Mouse (Mus musculus) cerebellum, adult 8-10 months (tissue): Measurements from ENCODE around the gene Ginm1.
"Not testable (repeated sequence)": the region's sequence is repeated elsewhere in the genome, so short reads cannot be mapped to it uniquely, and the experiment has no call there.

Source experiments
- DNase-seq: peaks from one replicate; pipeline ENCODE4 v3.0.0; 2022

The Ginm1 gene

DNA sequence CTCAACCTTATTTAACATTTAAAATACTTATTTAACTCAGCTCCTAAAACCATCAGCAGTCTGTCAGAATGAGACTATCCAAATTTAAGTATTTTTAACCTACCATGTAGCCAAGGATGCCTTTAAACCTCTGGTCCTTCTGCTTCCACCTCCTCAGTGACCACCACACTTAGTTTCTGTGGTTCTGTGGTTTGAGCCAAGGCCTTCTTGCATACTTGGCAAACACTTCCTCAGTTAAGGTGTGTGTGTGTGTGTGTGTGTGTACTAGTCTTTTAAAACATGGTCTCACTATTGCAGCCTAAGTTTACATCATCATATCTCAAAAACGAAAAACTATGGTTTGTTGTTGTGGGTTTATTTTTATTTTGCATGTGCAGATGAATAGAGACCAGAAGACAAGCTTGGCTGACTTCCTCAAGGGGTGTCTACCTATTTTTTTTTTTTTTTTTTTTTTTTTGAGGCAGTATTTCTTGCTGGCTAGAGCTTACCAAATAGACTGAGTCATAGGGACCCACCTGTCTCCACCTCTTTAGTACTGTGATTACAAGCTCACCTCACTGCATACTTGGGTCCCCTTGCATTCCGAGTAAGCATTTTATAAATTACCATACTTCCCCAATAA lies 10.0 kb upstream of the Ginm1 start:
- no peak for DNase-seq

DNA sequence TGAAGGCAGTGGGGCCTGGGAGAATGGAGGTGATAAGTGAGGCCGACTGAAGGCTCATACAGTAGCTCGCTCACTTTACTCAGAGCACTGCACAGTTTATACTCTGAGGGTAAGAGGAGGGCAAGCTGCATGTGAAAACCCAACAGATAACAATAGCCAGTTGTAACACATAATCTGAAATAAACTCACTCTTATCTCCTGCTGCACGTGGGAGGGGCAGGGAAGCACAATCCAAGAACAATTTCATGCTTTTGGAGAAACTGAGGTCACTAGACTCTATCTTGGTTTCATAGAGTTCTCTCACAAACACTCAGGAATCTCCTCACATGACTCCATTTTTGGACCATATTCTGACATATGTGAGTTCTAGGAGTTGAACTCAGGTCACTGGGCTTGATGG lies 8.6 kb upstream of the Ginm1 start:
- no peak for DNase-seq

DNA sequence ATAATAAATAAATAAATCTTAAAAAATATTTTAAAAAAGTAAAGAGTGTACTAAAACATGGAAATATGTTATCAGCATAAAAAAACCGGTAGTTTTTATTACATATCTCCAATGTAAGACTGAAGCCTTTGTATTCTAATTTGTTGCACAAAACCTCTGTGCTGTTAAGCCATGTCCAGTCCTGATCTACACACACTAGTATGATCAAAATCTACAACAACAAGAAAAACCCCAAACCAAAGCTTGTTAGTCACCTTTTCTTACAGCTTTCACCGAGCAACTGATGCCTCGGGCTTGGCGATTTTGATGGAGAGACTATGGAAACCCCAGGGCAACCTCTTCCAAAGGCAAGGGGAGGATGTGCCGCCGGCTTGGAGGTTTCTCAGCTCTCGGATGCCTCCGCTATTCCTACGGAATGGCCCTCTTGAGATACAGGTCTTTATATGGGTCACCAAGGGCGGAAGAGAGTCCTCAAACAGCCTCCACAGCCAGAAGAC lies 322 bp downstream of the Ginm1 start:
- DNase-seq = no peak

DNA sequence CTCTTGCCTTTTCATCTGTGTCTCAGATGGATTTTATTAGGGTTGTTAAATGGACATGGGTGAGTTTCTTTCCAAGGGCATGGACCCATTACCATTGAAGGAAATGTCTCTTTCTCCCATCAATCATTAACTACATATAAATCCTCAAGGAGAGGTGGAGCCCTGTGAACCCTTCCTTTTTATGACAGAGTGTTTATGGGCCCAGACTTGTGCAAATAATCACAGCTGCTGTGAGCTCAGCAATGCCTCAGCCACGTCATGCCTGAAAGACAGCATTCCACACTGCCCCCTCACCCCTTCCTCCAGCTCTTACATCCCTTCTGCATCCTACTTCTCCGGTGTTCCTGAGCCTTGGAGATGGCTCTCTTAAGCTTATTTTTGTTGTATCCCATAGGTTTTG lies 5.3 kb downstream of the Ginm1 start:
- no peak for DNase-seq

DNA sequence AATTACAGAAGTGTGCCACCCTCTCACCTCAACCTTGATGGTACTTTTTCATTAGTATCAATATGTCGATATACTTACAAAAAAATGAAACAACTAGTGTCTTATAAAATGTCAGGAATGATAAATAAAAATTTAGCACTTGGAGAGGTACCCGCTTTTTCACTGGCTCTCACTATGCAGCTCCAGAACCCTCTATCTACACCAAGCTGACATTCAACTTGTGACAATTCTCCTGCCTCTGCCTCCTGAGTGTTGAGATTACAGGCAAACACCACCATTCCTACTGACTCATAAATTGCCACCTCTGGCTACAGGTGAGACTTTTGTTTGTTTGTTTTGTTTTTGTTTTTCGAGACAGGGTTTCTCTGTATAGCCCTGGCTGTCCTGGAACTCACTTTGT lies 11.4 kb downstream of the Ginm1 start:
- DNase-seq = no peak

- peak; percentile 85 for DNase-seq
These were observed 12.1 kb downstream of the Ginm1 start for GRCm38 (mm10) chr10:7780238-7781176.

- DNase-seq = no peak
These were observed 12.8 kb downstream of the Ginm1 start for GRCm38 (mm10) chr10:7779751-7780237.

GRCm38 (mm10) chr10:7778361-7778760 lies 14.3 kb downstream of the Ginm1 start:
- DNase-seq = no peak

DNA sequence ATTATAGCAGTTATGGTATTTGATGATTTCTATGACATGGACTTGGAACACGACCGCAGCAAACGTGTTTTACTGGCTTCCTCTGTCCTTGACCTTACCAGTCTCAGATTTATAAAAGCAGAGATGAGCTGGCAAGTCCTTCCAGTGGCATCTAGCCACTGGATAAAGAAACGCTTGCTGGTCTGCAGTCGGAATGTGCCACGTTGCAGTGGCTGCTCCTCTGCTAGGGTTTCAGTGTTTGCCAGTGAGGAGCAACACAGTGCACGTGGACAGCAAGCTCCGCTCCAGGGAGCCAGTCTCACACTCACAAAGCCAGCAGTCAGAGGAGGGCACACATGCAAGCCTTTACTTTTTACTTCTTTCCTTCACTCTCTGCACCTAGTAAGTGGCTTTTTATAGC lies 17.2 kb downstream of the Ginm1 start:
- no peak for DNase-seq

GRCm38 (mm10) chr10:7772769-7773168 lies 19.9 kb downstream of the Ginm1 start:
- no peak for DNase-seq

DNA sequence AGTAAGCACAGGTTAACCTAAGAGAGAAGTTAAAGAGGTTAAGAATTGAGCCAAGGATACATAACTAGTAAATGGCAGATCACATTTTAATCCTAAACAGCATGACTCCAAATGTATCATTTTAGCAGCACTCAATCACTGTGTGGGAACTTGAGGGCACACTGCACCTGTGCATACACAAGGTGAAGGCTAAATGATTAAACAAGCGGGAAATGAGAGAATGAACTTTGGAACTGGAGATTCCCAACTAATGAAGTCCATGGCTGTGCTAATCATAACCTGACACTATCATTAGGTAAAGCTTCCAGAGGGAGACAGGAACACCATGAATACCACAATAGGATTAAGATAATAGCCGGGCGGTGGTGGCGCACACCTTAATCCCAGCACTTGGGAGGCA lies 20.3 kb downstream of the Ginm1 start:
- no peak for DNase-seq

DNA sequence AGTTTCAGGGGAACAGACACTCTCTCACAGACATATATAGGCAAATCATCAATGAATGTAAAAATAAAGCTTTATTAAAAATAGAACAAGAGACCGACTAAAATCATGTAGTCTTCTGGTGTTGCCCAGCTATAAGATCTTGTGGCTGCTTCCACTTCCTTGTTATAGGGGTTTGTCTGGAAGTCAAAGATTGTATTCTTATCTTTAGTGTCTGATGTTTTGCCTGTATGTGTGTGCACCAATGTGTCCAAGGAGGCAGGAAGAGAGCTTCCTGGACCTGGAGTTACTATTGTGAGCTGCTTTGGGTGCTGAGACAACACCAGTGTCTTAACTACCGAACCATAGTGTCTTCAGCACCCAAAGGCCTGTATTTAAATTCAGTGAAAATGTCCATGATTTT lies 35.1 kb downstream of the Ginm1 start:
- no peak for DNase-seq

- no peak for DNase-seq
These were observed 43.9 kb downstream of the Ginm1 start for GRCm38 (mm10) chr10:7748752-7749151.

DNA sequence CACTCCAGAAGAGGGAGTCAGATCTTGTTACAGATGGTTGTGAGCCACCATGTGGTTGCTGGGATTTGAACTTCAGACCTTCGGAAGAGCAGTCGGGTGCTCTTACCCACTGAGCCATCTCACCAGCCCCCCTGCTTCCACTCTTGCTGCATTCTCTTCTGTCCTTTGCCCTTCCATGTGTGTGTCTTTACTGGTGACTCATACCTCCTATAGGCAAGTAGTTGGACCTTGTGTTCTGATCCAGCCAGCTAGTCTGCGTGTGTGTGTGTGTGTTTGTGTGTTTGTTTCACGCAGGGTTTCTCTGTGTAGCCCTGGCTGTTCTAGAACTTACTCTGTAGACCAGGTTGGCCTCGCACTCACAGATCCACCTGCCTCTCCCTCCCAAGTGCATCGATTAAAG lies 47.1 kb downstream of the Ginm1 start:
- not testable (repeated sequence) for DNase-seq

GRCm38 (mm10) chr10:7737914-7738313 lies 54.7 kb downstream of the Ginm1 start:
- DNase-seq = no peak

GRCm38 (mm10) chr10:7737122-7737521 lies 55.5 kb downstream of the Ginm1 start:
- no peak for DNase-seq

DNA sequence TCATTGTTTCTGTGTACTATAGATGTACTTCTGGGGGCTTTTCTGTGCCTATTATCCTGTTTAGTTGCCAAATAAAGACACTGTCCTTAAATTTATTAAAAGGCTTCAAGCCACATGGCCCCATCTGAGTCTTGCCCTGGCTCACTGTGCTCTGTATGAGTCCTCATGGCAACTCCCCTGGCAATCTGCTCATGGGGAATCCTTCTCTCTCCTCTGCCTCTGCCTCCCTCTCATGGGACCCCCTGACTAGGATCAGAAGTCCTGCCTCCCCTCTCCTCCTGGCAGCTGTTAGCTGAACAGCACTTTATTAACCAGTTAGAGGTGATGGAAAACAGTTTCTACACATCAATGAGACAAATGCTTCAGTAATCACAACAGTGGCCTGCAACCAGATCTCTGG lies 61.0 kb downstream of the Ginm1 start:
- DNase-seq = no peak

DNA sequence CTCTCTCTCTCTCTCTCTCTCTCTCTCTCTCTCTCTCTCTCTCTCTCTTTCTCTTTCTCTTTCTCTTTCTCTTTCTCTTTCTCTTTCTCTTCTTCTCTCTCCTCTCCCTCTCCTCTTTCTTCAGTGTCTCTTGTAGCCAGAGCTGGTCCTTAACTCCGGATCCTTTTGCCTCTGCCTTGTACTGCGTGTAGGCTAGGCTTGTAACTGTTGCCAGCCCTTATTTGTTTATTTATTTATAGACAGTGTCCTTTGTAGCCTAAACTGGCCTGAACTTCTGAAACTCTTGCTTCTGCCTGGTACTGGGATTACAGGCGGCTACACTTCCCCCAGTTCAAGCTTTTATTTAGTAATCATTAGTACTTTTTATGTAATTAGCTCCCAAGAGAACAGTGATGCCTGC lies 65.6 kb downstream of the Ginm1 start:
- no peak for DNase-seq

GRCm38 (mm10) chr10:7726501-7726812 lies 66.2 kb downstream of the Ginm1 start:
- no peak for DNase-seq

DNA sequence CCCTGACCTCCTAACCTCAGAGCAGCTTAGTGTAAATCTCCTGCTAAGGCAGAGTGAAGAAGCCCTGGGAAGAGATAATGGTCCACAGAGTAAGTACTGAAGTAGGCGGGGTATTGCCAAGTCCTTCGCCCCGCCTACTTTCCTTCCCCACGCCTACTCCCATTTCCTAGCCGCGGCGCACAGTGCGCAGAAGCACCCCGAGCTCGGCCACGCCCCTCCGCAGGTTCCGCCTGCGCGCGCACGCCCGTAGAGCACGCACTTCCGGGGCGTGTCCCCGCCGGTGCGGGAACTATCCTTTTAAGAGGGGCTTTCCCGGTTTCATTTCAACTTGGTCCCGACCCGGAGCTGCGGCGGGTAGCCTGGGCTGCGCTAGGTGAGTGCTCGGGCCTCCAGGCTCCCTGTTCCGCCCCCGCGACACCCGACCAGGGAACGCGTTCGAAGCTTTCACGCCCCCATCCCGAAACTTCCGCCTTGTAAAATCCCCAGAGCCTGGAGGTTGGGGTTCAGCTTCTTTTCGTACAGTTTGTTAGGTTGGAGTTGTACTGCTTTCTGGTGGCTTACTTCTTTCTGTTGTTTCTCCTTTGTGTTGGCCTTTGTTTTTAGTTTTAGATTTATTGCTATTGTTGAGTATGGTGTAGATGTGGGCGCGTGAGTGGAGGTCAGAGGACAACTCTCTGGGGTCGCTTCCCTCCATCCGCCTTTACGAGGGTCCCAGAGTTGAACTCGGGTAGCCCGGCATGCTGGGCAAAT lies 66.7 kb downstream of the Ginm1 start, which contains the start of gene Katna1:
Gene Katna1 (plus strand): TSS at position 250 of the 750 bp plus-strand sequence.
- DNase-seq = peak; percentile 84
